Mouse (Mus musculus): Measurements from ENCODE around the gene Lztr1.
A peak's percentile ranks its signal among the peaks of the same experiment; 100 is the strongest.

The Lztr1 gene

GRCm38 (mm10) chr16:17508546-17509239 is at the start of gene Lztr1:
Gene Lztr1 (plus strand): TSS chr16:17508688.
- peak; percentile 93 to 94 for DNase-seq (ENCODE audit: low spot score in 2 of 2)

- DNase-seq (ENCODE audit: low spot score in 2 of 2): no peak
Observed at GRCm38 (mm10) chr16:17460254-17460653, 48.2 kb upstream of the Lztr1 start.

GRCm38 (mm10) chr16:17461596-17461995 is 46.9 kb upstream of the Lztr1 start:
- DNase-seq (ENCODE audit: low spot score in 2 of 2): no peak

- no peak for DNase-seq (ENCODE audit: low spot score in 2 of 2)
Observed at GRCm38 (mm10) chr16:17463184-17463583, 45.3 kb upstream of the Lztr1 start.

- no peak for DNase-seq (ENCODE audit: low spot score in 2 of 2)
Observed at GRCm38 (mm10) chr16:17466875-17467663, 41.4 kb upstream of the Lztr1 start.

- DNase-seq (ENCODE audit: low spot score in 2 of 2): no peak
Observed at GRCm38 (mm10) chr16:17472498-17472897, 36.0 kb upstream of the Lztr1 start.

- peak in 1 of 2 experiments; percentile 46 for DNase-seq (ENCODE audit: low spot score in 2 of 2)
Observed at GRCm38 (mm10) chr16:17474091-17474490, 34.4 kb upstream of the Lztr1 start.

GRCm38 (mm10) chr16:17474761-17475160 is 33.7 kb upstream of the Lztr1 start:
- DNase-seq (ENCODE audit: low spot score in 2 of 2): no peak

GRCm38 (mm10) chr16:17475326-17475725 is 33.2 kb upstream of the Lztr1 start:
- no peak for DNase-seq (ENCODE audit: low spot score in 2 of 2)

GRCm38 (mm10) chr16:17478331-17478943 is 30.1 kb upstream of the Lztr1 start:
- no peak for DNase-seq (ENCODE audit: low spot score in 2 of 2)

- DNase-seq (ENCODE audit: low spot score in 2 of 2): no peak
Observed at GRCm38 (mm10) chr16:17481465-17481864, 27.0 kb upstream of the Lztr1 start.

- no peak for DNase-seq (ENCODE audit: low spot score in 2 of 2)
Observed at GRCm38 (mm10) chr16:17486505-17486904, 22.0 kb upstream of the Lztr1 start.

- no peak for DNase-seq (ENCODE audit: low spot score in 2 of 2)
Observed at GRCm38 (mm10) chr16:17488478-17489468, 19.7 kb upstream of the Lztr1 start.

- DNase-seq (ENCODE audit: low spot score in 2 of 2): no peak
Observed at GRCm38 (mm10) chr16:17489469-17490111, 18.9 kb upstream of the Lztr1 start, which contains the start of gene Aifm3. Gene Aifm3 (plus strand): TSS chr16:17489611.

- peak; percentile 69 to 79 for DNase-seq (ENCODE audit: low spot score in 2 of 2)
Observed at GRCm38 (mm10) chr16:17491154-17491553, 17.3 kb upstream of the Lztr1 start.

GRCm38 (mm10) chr16:17491896-17492561 is 16.5 kb upstream of the Lztr1 start:
- DNase-seq (ENCODE audit: low spot score in 2 of 2): peak; percentile 52 to 58

- DNase-seq (ENCODE audit: low spot score in 2 of 2): peak; percentile 91 to 95
Observed at GRCm38 (mm10) chr16:17496499-17497305, 11.8 kb upstream of the Lztr1 start.

GRCm38 (mm10) chr16:17499249-17499883 is 9.1 kb upstream of the Lztr1 start:
- peak; percentile 64 to 68 for DNase-seq (ENCODE audit: low spot score in 2 of 2)

GRCm38 (mm10) chr16:17502681-17503080 is 5.8 kb upstream of the Lztr1 start:
- no peak for DNase-seq (ENCODE audit: low spot score in 2 of 2)
